Mouse (Mus musculus) liver, adult 2 months (tissue): ENCODE measurements around the gene Ccdc27. TPM values are rescaled to one million over a fixed set of nuclear protein-coding genes. Genes with fewer than 3 reads are reported as not detected.
A peak's percentile ranks its signal among the peaks of the same experiment; 100 is the strongest.

Source experiments
- DNase-seq: peaks from one replicate; pipeline ENCODE4 v3.0.0-alpha.2; 2011; ENCODE audit warnings: low read depth, low spot score; ENCODE audit errors: extremely low read depth
- H3K27ac ChIP-seq: fragments of 200-500 bp; replicated peaks from 2 replicates; pipeline ENCODE4 v1.5.1; 2012; ENCODE audit warnings: low read depth, mild to moderate bottlenecking, control low read depth, inconsistent platforms, low read length; ENCODE audit not compliant: insufficient read depth
- H3K27me3 ChIP-seq: fragments of 200-500 bp; 2 replicates; pipeline ENCODE4 v1.6.1; 2012; ENCODE audit warnings: mild to moderate bottlenecking, moderate library complexity, low read length, inconsistent platforms; ENCODE audit not compliant: control insufficient read depth, insufficient read depth
- H3K36me3 ChIP-seq: fragments of 200-500 bp; 2 replicates; pipeline ENCODE4 v1.6.1; 2012; ENCODE audit warnings: low read length, inconsistent platforms; ENCODE audit not compliant: control insufficient read depth, insufficient read depth
- H3K4me1 ChIP-seq: fragments of 200-500 bp; 2 replicates; pipeline ENCODE4 v1.6.1; 2011; ENCODE audit warnings: low read length; ENCODE audit not compliant: control insufficient read depth, insufficient read depth
- H3K4me3 ChIP-seq: fragments of 200-500 bp; 2 replicates; pipeline ENCODE4 v1.5.1; 2011; ENCODE audit warnings: low read depth, mild to moderate bottlenecking, control low read depth, low read length, moderate library complexity; ENCODE audit not compliant: insufficient read depth
- H3K79me2 ChIP-seq: fragments of 200-500 bp; 2 replicates; pipeline ENCODE4 v1.6.1; 2012; ENCODE audit warnings: inconsistent platforms, mild to moderate bottlenecking, low read length, moderate library complexity; ENCODE audit not compliant: control insufficient read depth, insufficient read depth
- H3K9ac ChIP-seq: fragments of 200-500 bp; 2 replicates; pipeline ENCODE4 v1.6.1; 2012; ENCODE audit warnings: low read depth, mild to moderate bottlenecking, control low read depth, inconsistent platforms, low read length
- CTCF ChIP-seq: fragments of 200-500 bp; IDR thresholded peaks from 2 replicates; pipeline ENCODE4 v1.5.1; 2011; ENCODE audit warnings: low read depth, low read length, control low read depth
- POLR2A ChIP-seq: fragments of 200-500 bp; IDR thresholded peaks from 2 replicates; pipeline ENCODE4 v1.6.1; 2011; ENCODE audit warnings: low read length, control low read depth; ENCODE audit not compliant: insufficient read depth; ENCODE audit errors: extremely low read depth
- WGBS: fragments of 180-500 bp; shearing (Covaris S2); methylation state at CpG from one replicate; pipeline ENCODE4 v1.1.7; 2018; 5-methylcytosine and 5-hydroxymethylcytosine counted together
- polyA plus RNA-seq: library from polyadenylated mRNA; depleted of rRNA; stranded (reverse); fragments of >200 nt; gene quantifications from 2 replicates; pipeline ENCODE4 v1.2.3, GENCODE M21; 2012
- total RNA-seq: library from RNA; depleted of rRNA; stranded (reverse); fragments of >200 nt; gene quantifications from 2 replicates; pipeline ENCODE4 v1.2.3, GENCODE M21; 2014

Gene Ccdc27
- total and polyA plus RNA-seq, 2 experiments: not detected

GRCm38 (mm10) chr4:154081021-154081420 lies 38.5 kb upstream of the Ccdc27 start:
- H3K4me3 ChIP-seq: no peak overlapping the region; the same call in 1 of the 2 replicates
- H3K4me1 ChIP-seq: no peaks in the 10 kb centered on the region
- H3K27ac ChIP-seq: no peak overlapping the region
- WGBS: 1% methylated on average over 13 of the region's 13 CpGs
- H3K27me3 ChIP-seq: no peaks in the 10 kb centered on the region
- no peaks in the 10 kb centered on the region for H3K79me2 ChIP-seq
- no peak overlapping the region for H3K9ac ChIP-seq
- DNase-seq: peak; percentile 68
- no peak for TF ChIP-seq CTCF
- TF ChIP-seq POLR2A: no peak
- H3K36me3 ChIP-seq: no peaks in the 10 kb centered on the region

- no peaks in the 10 kb centered on the region for H3K4me1 ChIP-seq
- H3K27ac ChIP-seq: no peak overlapping the region
- no peak overlapping the region for H3K9ac ChIP-seq
- no peaks in the 10 kb centered on the region for H3K79me2 ChIP-seq
- DNase-seq: no peak
- 82% methylated on average over 4 of the region's 4 CpGs for WGBS
- no peaks in the 10 kb centered on the region for H3K27me3 ChIP-seq
- no peak for TF ChIP-seq CTCF
- no peak for TF ChIP-seq POLR2A
- H3K4me3 ChIP-seq: no peak overlapping the region
- no peaks in the 10 kb centered on the region for H3K36me3 ChIP-seq
These were observed 37.7 kb upstream of the Ccdc27 start for GRCm38 (mm10) chr4:154080211-154080610.

GRCm38 (mm10) chr4:154071941-154072340 lies 29.5 kb upstream of the Ccdc27 start:
- TF ChIP-seq POLR2A: no peak
- no peak for TF ChIP-seq CTCF
- 20% methylated on average over 10 of the region's 16 CpGs for WGBS
- H3K9ac ChIP-seq: no peak overlapping the region
- H3K79me2 ChIP-seq: no peaks in the 10 kb centered on the region
- no peaks in the 10 kb centered on the region for H3K36me3 ChIP-seq
- no peak for DNase-seq
- no peak overlapping the region for H3K4me3 ChIP-seq
- no peak overlapping the region for H3K27ac ChIP-seq
- no peaks in the 10 kb centered on the region for H3K27me3 ChIP-seq
- H3K4me1 ChIP-seq: no peaks in the 10 kb centered on the region

GRCm38 (mm10) chr4:154071521-154071920 lies 29.0 kb upstream of the Ccdc27 start:
- no peak overlapping the region for H3K27ac ChIP-seq
- no peak overlapping the region for H3K9ac ChIP-seq
- TF ChIP-seq POLR2A: no peak
- TF ChIP-seq CTCF: no peak
- H3K36me3 ChIP-seq: no peaks in the 10 kb centered on the region
- no peak overlapping the region for H3K4me3 ChIP-seq
- H3K79me2 ChIP-seq: no peaks in the 10 kb centered on the region
- WGBS: under 1% methylated on average over 15 of the region's 20 CpGs
- no peaks in the 10 kb centered on the region for H3K4me1 ChIP-seq
- no peaks in the 10 kb centered on the region for H3K27me3 ChIP-seq
- no peak for DNase-seq

- Histone ChIP-seq H3K4me3 (no peak overlapping the region), H3K36me3 (no peaks in the 10 kb centered on the region), H3K27me3 (no peaks in the 10 kb centered on the region), H3K9ac (no peak overlapping the region), H3K27ac (no peak overlapping the region), H3K79me2 (no peaks in the 10 kb centered on the region), H3K4me1 (no peaks in the 10 kb centered on the region)
- 2% methylated on average over 5 of the region's 5 CpGs for WGBS
- TF ChIP-seq POLR2A (no peak), CTCF (no peak)
- no peak for DNase-seq
These were observed 28.4 kb upstream of the Ccdc27 start for GRCm38 (mm10) chr4:154070896-154071295.

DNA sequence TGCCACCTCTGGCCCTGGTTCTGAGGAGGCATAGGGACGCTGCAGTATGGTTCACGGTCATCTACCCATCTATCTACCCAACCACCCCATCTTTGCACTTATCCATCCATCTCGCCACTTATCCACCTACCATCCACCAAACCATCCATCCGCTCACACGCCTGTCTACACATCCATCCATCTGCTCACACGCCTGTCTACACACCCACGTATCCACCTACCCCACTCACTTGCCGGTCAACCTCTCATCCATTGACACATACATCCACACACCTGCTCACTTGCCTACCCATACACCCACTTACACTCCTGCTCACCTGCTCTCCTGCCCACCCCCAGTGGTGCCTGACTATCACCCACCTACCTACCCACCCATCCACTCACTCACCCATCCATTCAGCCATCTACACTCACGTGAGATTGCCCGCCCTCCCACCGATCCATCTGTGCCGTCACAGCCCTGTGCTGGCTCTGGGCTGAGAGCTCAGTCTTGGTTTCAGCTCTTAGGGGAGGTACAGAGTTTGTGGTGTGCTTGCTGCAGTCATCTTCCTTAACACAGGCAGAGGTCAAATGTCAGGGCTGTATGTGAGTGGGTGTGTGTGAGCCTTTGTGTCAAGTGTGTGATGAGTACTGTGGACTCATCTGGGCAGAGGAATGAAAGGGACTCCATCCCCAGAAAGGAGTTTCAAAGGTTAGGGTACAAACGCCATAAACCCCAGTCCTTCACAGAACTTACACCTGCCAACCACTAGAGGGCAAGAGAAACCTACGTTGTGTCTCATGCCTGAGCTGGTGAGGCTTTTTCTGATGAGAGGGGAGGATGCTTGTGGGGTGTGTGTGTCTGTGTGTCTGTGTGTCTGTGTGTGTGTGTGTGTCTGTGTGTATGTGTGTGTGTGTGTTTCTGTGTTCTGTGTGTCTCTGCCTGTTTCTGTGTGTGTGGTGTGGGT lies 22.6 kb upstream of the Ccdc27 start:
- no peak overlapping the region for H3K27ac ChIP-seq
- 54% methylated on average over 14 of the region's 14 CpGs for WGBS
- no peaks in the 10 kb centered on the region for H3K27me3 ChIP-seq
- DNase-seq: peak; percentile 33
- no peaks in the 10 kb centered on the region for H3K36me3 ChIP-seq
- H3K4me3 ChIP-seq: no peak overlapping the region
- H3K9ac ChIP-seq: no peak overlapping the region
- peak; percentile 62 for TF ChIP-seq CTCF
- no peak for TF ChIP-seq POLR2A
- H3K79me2 ChIP-seq: no peaks in the 10 kb centered on the region
- H3K4me1 ChIP-seq: no peaks in the 10 kb centered on the region
